Mouse (Mus musculus): ENCODE data around the gene Pcsk7. TPM values are rescaled to one million over a fixed set of nuclear protein-coding genes. Genes with fewer than 3 reads are reported as not detected.
A peak's percentile ranks its signal among the peaks of the same experiment; 100 is the strongest.

Gene Pcsk7
- 15.5 and 17.4 TPM in 2 replicates for polyA plus RNA-seq (2014; fragmentation: Nextera tagmentation; extraction: Ambion mirVana)

DNA sequence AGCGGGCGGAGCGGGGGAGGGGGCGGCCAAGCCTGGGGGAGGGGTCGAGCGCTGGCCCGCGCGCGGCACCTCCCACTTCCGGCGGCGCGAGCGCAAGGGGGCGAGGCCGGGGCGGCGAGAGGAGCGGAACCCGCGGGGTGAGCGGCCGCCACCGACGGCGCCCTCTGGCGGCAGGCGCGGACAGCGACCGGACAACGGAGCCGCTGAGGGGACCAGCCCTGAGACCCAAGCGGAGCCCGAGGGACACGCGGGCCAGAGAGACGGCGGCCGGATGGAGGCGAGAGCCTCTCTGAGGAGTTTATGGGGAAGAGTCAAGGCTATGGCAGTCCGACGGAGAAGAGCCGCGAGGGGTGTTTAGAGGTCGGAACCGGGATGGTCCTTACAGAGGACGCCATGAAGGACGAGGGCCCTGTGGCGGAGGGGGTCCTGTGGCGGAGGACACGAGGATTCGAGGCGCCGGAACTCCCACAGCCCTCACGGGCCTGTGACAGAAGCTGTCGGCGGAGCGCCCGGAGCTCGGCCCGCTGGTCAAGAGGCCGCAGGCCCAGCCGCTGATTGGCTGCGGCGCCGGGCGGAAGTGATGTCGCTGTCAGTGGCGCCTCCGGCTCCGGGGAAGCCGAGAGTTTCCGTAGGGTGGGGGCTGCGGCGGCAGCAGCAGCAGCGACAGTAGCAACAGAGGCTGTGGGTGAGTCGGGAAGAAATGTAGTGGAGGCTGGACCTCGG, at the start of gene Pcsk7, which contains the start of gene Rnf214:
TSS of gene Pcsk7 (plus strand) at position 143 of the 723 bp plus-strand sequence.
TSS of gene Rnf214 (minus strand) at position 557 of the 723 bp plus-strand sequence.
- Histone ChIP-seq H3K9ac (replicated peaks; ENCODE audit: low read length) (peak within 1 kb of the TSS; percentile 93), H3K27ac (replicated peaks; ENCODE audit: low read depth, low read length) (peak within 1 kb of the TSS; percentile 98), H3K9me3 (ENCODE audit: control insufficient read depth, low read length) (no peaks in the 10 kb centered on the region), H3K36me3 (ENCODE audit: control insufficient read depth, insufficient read depth, low read length) (peaks cover 53% of the 10 kb centered on the region), H3K4me3 (replicated peaks; ENCODE audit: low read depth, low read length) (peak within 1 kb of the TSS; percentile 81), H3K4me1 (ENCODE audit: control insufficient read depth, insufficient read depth, low read length) (peaks cover 20% of the 10 kb centered on the region), H3K4me2 (ENCODE audit: low read length) (peak within 1 kb of the TSS; percentile 84), H3K27me3 (ENCODE audit: control insufficient read depth, insufficient read depth, low read length) (no peaks in the 10 kb centered on the region)
- under 1% methylated on average over 77 of the region's 80 CpGs for WGBS
- DNase-seq (peak; percentile 96), ATAC-seq (ENCODE audit: low FRiP score, low TSS enrichment) (peak; percentile 94)

DNA sequence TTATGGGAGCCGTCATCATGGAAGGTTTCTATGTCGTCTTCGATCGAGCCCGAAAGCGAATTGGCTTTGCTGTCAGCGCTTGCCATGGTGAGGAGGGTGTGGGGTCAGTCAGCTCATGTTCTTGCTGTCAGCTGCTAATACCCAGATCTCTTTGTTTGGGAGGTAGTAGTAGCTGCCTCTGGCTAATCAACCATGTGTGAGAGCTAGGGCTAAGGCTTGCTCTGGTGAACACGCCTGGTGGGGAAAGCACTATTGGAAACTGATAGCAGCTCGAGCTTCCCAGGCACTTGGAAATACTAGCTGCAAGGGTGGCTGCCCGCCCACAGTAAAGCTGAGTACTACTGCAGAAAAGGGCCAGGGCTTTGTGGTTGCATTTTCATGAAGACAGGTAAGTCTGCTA, 46.9 kb upstream of the Pcsk7 start:
- Histone ChIP-seq H3K4me3 (replicated peaks; ENCODE audit: low read depth, low read length) (no peak overlapping the region), H3K4me2 (ENCODE audit: low read length) (no peak overlapping the region), H3K36me3 (ENCODE audit: control insufficient read depth, insufficient read depth, low read length) (peaks cover 93% of the 10 kb centered on the region), H3K9ac (replicated peaks; ENCODE audit: low read length) (no peak overlapping the region), H3K9me3 (ENCODE audit: control insufficient read depth, low read length) (no peaks in the 10 kb centered on the region), H3K4me1 (ENCODE audit: control insufficient read depth, insufficient read depth, low read length) (no peaks in the 10 kb centered on the region), H3K27me3 (ENCODE audit: control insufficient read depth, insufficient read depth, low read length) (no peaks in the 10 kb centered on the region), H3K27ac (replicated peaks; ENCODE audit: low read depth, low read length) (no peak overlapping the region)
- WGBS, result 96% methylated on average over 10 of the region's 10 CpGs
- DNase-seq (no peak), ATAC-seq (ENCODE audit: low FRiP score, low TSS enrichment) (no peak)

DNA sequence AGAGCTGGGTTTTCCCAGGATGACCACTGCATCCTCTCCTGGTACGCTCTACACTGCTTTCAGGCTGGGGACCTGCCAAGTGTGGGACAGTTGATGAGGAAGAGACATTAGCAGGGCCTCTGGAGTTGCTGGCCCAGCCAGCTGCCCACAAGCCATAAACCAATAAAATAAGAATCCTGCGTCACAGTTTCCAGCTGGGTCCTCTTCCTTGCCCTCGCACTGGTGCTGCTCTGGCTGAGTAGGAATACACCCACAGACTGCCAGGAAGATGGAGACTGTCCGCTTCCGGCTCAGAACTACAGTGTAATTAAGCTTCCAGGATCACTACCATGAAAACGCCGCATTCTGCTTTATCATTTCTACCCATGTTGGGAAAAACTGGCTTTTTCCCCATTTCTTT, 44.5 kb upstream of the Pcsk7 start:
- peaks cover 97% of the 10 kb centered on the region for H3K36me3 ChIP-seq (ENCODE audit: control insufficient read depth, insufficient read depth, low read length)
- no peak for ATAC-seq (ENCODE audit: low FRiP score, low TSS enrichment)
- no peak overlapping the region for H3K27ac ChIP-seq (replicated peaks; ENCODE audit: low read depth, low read length)
- H3K4me1 ChIP-seq (ENCODE audit: control insufficient read depth, insufficient read depth, low read length), result no peaks in the 10 kb centered on the region
- H3K4me2 ChIP-seq (ENCODE audit: low read length), result no peak overlapping the region
- H3K27me3 ChIP-seq (ENCODE audit: control insufficient read depth, insufficient read depth, low read length), result no peaks in the 10 kb centered on the region
- DNase-seq, result no peak
- no peak overlapping the region for H3K9ac ChIP-seq (replicated peaks; ENCODE audit: low read length)
- H3K9me3 ChIP-seq (ENCODE audit: control insufficient read depth, low read length), result no peaks in the 10 kb centered on the region
- 94% methylated on average over 7 of the region's 7 CpGs for WGBS
- no peak overlapping the region for H3K4me3 ChIP-seq (replicated peaks; ENCODE audit: low read depth, low read length)

DNA sequence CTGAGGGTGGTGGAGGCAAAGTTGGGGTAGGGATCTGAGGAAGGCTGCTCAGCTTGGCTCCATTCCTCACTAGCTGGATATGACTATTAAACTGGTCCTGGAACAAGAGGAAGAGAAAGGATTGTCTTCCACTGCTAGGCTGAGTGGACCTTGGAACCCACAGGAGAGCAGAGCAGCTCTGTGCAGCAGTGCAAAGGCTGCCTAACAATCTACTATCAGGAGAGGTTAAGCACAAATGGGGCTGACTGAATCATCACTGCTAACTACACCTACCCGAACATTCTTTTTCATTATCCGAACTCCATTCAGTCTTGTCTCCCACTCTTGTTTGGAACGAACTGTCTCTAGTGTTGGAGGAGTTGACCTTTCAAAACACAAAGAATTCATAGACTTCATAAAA, 37.1 kb upstream of the Pcsk7 start:
- DNase-seq, result no peak
- WGBS, result over 99% methylated on average over 3 of the region's 3 CpGs
- peaks cover 94% of the 10 kb centered on the region for H3K36me3 ChIP-seq (ENCODE audit: control insufficient read depth, insufficient read depth, low read length)
- no peak overlapping the region for H3K9ac ChIP-seq (replicated peaks; ENCODE audit: low read length)
- no peaks in the 10 kb centered on the region for H3K4me1 ChIP-seq (ENCODE audit: control insufficient read depth, insufficient read depth, low read length)
- H3K4me2 ChIP-seq (ENCODE audit: low read length), result no peak overlapping the region
- ATAC-seq (ENCODE audit: low FRiP score, low TSS enrichment), result no peak
- no peaks in the 10 kb centered on the region for H3K9me3 ChIP-seq (ENCODE audit: control insufficient read depth, low read length)
- no peak overlapping the region for H3K27ac ChIP-seq (replicated peaks; ENCODE audit: low read depth, low read length)
- no peaks in the 10 kb centered on the region for H3K27me3 ChIP-seq (ENCODE audit: control insufficient read depth, insufficient read depth, low read length)
- no peak overlapping the region for H3K4me3 ChIP-seq (replicated peaks; ENCODE audit: low read depth, low read length)

DNA sequence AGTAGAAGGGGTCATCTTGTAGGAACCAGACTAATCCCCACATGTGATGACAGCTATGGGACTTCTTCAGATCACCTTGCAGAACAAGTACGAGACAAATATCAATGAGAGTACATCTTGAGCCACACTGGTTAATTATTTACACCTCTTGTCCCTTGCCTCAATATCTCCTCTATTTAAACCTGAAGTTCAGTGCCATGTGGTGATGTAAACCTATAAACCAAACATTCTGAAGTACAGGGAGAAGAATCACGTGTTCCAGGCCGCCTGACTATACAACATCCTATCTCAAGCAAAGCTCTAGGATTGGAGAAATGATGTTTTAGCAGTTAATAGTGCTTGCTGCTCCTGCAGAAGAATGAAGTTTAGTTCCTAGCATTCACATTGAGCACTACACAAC, 36.0 kb upstream of the Pcsk7 start:
- Histone ChIP-seq H3K4me2 (ENCODE audit: low read length) (no peak overlapping the region), H3K4me3 (replicated peaks; ENCODE audit: low read depth, low read length) (no peak overlapping the region), H3K27me3 (ENCODE audit: control insufficient read depth, insufficient read depth, low read length) (no peaks in the 10 kb centered on the region), H3K9ac (replicated peaks; ENCODE audit: low read length) (no peak overlapping the region), H3K36me3 (ENCODE audit: control insufficient read depth, insufficient read depth, low read length) (peaks cover 92% of the 10 kb centered on the region), H3K4me1 (ENCODE audit: control insufficient read depth, insufficient read depth, low read length) (no peaks in the 10 kb centered on the region), H3K9me3 (ENCODE audit: control insufficient read depth, low read length) (no peaks in the 10 kb centered on the region), H3K27ac (replicated peaks; ENCODE audit: low read depth, low read length) (no peak overlapping the region)
- WGBS, result 92% methylated on average over 3 of the region's 3 CpGs
- no peak for DNase-seq
- ATAC-seq (ENCODE audit: low FRiP score, low TSS enrichment), result no peak

DNA sequence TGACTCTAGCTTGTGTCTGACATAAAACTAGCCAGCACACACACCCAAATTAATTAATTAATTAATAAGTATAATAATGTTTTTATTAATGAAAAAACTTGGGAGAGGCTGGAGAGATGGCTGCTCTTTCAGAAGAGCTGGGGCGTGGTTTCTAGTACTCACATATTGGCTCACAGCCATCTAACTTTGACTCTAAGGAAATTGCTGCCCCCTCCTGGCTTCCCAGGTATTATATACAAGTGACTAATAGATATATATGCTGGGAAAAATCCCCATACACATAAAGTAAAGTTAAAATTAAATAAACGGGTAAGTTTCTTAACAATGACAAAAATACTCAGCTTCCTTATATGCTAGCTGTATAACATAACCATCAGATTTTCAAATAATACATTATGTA, 28.4 kb upstream of the Pcsk7 start:
- no peak overlapping the region for H3K9ac ChIP-seq (replicated peaks; ENCODE audit: low read length)
- 86% methylated on average over 2 of the region's 2 CpGs for WGBS
- H3K9me3 ChIP-seq (ENCODE audit: control insufficient read depth, low read length), result no peaks in the 10 kb centered on the region
- no peaks in the 10 kb centered on the region for H3K4me1 ChIP-seq (ENCODE audit: control insufficient read depth, insufficient read depth, low read length)
- H3K36me3 ChIP-seq (ENCODE audit: control insufficient read depth, insufficient read depth, low read length), result peaks cover 71% of the 10 kb centered on the region
- DNase-seq, result peak; percentile 52
- no peak overlapping the region for H3K4me3 ChIP-seq (replicated peaks; ENCODE audit: low read depth, low read length)
- no peak overlapping the region for H3K27ac ChIP-seq (replicated peaks; ENCODE audit: low read depth, low read length)
- no peaks in the 10 kb centered on the region for H3K27me3 ChIP-seq (ENCODE audit: control insufficient read depth, insufficient read depth, low read length)
- ATAC-seq (ENCODE audit: low FRiP score, low TSS enrichment), result no peak
- no peak overlapping the region for H3K4me2 ChIP-seq (ENCODE audit: low read length)

DNA sequence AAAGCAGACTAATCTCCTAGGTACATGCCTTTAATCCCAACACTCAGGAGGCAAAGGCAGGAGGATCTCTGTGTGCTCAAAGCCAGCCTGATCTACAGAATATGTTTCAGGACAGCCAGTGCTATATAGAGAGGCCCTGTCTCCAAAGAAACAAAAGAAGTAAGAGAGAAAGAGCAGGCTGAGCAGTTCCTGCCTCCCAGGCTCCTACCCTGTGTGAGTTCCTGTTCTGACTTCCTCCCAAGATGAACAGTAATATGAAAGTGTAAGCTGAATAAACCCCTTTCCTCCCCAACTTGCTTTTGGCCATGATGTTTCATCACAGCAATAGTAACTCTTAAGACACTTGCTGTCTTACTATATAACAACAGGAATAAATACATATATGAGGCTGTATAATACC, 12.6 kb upstream of the Pcsk7 start:
- no peak for ATAC-seq (ENCODE audit: low FRiP score, low TSS enrichment)
- peaks cover 96% of the 10 kb centered on the region for H3K36me3 ChIP-seq (ENCODE audit: control insufficient read depth, insufficient read depth, low read length)

DNA sequence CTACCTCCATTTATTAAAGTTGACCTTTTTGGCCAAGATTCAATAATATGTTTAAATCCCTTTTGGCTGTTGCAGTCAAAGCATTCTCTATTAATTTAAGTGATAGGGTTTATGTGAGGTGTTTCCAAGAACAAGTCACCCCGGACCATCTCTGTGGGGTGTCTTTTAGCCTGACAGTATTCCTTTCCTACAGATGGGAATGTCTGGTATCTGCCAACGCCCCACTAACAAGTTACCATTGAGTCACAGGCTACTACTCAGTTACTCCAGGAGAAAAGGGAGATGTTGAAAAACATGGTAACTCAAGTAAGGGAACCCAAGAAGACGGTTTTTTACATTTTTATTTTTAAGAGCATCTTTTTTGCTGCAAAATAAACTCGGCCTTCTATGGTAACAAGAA, 1.1 kb upstream of the Pcsk7 start:
- Histone ChIP-seq H3K9ac (replicated peaks; ENCODE audit: low read length) (peak overlapping the region; percentile 93), H3K27me3 (ENCODE audit: control insufficient read depth, insufficient read depth, low read length) (no peaks in the 10 kb centered on the region), H3K4me1 (ENCODE audit: control insufficient read depth, insufficient read depth, low read length) (peaks cover 20% of the 10 kb centered on the region), H3K9me3 (ENCODE audit: control insufficient read depth, low read length) (no peaks in the 10 kb centered on the region), H3K4me3 (replicated peaks; ENCODE audit: low read depth, low read length) (peak overlapping the region; percentile 81), H3K27ac (replicated peaks; ENCODE audit: low read depth, low read length) (no peak overlapping the region), H3K36me3 (ENCODE audit: control insufficient read depth, insufficient read depth, low read length) (peaks cover 49% of the 10 kb centered on the region), H3K4me2 (ENCODE audit: low read length) (peak overlapping the region; percentile 84)
- DNase-seq (no peak), ATAC-seq (ENCODE audit: low FRiP score, low TSS enrichment) (no peak)
- WGBS, result 57% methylated on average over 4 of the region's 4 CpGs

More for the DNA sequence above, 12.6 kb upstream of the Pcsk7 start:
- H3K4me2 ChIP-seq (ENCODE audit: low read length), result no peak overlapping the region
- no peak for DNase-seq
- H3K27ac ChIP-seq (replicated peaks; ENCODE audit: low read depth, low read length), result no peak overlapping the region
- no peak overlapping the region for H3K9ac ChIP-seq (replicated peaks; ENCODE audit: low read length)
- H3K9me3 ChIP-seq (ENCODE audit: control insufficient read depth, low read length), result no peaks in the 10 kb centered on the region
- no peaks in the 10 kb centered on the region for H3K4me1 ChIP-seq (ENCODE audit: control insufficient read depth, insufficient read depth, low read length)
- no peaks in the 10 kb centered on the region for H3K27me3 ChIP-seq (ENCODE audit: control insufficient read depth, insufficient read depth, low read length)
- no peak overlapping the region for H3K4me3 ChIP-seq (replicated peaks; ENCODE audit: low read depth, low read length)

DNA sequence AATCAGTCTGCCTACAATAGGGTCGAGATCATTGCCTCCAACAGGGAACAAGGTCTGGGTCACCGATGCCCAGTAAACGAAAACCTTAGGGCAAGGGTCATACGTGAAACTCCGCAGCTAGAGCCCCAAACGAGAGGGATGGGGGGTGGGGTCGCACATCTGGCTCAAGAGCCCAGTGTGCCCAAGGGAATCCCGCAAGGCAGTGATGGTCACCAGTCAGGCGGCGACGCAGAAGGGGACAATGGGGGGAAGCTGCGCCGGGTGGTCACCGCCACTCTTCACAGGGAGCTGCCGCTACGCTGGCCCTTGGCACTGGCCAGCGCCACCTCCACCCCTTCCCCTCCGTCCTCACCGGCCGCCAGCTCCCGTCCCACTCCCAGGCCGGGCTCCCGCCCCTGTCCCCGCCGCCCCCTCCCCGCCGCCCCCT, 473 bp upstream of the Pcsk7 start:
- DNase-seq, result peak; percentile 68
- peak overlapping the region; percentile 84 for H3K4me2 ChIP-seq (ENCODE audit: low read length)
- no peaks in the 10 kb centered on the region for H3K9me3 ChIP-seq (ENCODE audit: control insufficient read depth, low read length)
- H3K27me3 ChIP-seq (ENCODE audit: control insufficient read depth, insufficient read depth, low read length), result no peaks in the 10 kb centered on the region
- H3K4me1 ChIP-seq (ENCODE audit: control insufficient read depth, insufficient read depth, low read length), result peaks cover 20% of the 10 kb centered on the region
- H3K27ac ChIP-seq (replicated peaks; ENCODE audit: low read depth, low read length), result peak overlapping the region; percentile 98
- ATAC-seq (ENCODE audit: low FRiP score, low TSS enrichment), result peak; percentile 65
- 0% methylated on average over 21 of the region's 27 CpGs for WGBS
- peak overlapping the region; percentile 93 for H3K9ac ChIP-seq (replicated peaks; ENCODE audit: low read length)
- peaks cover 50% of the 10 kb centered on the region for H3K36me3 ChIP-seq (ENCODE audit: control insufficient read depth, insufficient read depth, low read length)
- H3K4me3 ChIP-seq (replicated peaks; ENCODE audit: low read depth, low read length), result peak overlapping the region; percentile 81

All from midbrain, embryonic 14.5 days (tissue).